Mouse (Mus musculus): ENCODE data around the gene Hoxd1.
A peak's percentile ranks its signal among the peaks of the same experiment; 100 is the strongest.

Hoxd1 gene

DNA sequence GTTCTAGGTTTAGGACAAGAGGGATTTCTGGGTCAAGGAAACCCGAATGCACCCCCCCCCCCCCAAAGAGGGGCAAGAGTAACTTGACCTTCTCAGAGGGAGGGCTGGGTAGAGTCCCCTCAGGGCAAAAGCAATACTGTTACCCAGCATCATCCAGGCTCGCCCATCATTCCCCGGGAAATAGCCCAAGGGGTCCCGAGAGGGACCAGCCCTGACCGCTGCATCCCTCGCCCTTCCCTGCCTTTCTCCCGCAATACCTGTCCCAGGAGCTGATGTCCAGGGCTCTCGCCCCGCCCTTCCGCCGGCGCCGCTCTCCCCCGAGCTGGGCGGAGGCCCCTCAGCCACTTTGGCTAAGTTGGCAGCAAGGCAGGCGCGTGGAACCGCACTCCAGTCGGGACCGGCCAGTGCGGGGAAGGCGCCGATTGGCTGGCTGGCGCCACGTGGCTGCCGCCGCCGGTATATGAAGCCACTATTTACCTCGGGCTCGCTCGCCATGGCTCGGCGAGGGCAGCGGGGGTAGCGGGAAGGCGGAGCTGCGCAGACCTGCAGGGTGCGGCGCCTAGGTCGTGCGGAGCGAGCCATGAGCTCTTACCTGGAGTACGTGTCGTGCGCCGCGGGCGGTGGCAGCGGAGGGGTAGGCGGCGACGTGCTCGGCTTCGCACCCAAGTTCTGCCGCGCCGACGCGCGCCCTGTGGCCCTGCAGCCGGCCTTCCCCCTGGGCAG is at the start of gene Hoxd1:
Hoxd1 (plus strand) TSS at position 459 of the 723 bp plus-strand sequence.
- peak; percentile 61 for DNase-seq

DNA sequence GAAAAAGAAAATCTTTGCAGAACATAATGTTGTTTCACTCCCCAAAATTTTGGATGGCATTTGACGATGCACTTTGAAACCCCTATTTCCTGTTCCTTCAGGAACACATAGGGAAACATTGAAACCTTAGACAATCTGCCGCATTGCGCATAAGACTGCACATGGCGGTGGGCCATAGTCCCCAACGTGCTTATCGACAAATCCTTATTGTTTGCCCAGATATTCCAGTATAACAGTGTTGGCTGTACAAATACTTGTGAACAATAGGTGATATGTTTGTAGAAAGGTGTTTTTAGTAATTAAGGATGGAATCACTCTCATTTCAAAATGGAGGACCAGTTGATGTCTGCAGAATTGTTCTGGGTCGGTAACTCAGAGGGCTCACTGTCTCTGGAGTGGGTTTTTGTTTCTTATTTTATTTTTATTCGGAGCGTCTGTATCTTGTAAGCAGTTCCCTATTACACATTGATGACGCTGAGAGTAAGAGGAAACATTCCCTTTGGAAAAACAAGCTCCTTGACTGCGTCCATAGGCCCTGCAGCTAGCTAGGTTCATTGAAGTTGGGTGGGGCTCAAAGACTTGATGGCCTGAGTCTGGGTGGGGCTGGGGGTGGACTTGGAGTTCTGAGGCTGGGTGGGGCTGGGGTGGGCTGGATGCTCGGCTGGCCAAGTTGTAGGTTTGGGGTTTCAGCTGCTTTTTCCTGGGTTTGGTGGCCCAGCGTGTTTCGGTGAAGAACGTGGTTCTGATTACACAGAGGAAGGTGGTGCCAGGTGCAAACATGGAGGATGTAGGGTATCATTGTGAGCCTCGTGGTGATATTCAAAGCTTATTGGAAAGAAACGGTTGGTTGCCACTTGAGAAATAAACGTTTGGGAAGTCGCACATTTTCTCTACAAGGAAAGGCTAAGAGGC is 49.3 kb upstream of the Hoxd1 start:
- no peak for DNase-seq

DNA sequence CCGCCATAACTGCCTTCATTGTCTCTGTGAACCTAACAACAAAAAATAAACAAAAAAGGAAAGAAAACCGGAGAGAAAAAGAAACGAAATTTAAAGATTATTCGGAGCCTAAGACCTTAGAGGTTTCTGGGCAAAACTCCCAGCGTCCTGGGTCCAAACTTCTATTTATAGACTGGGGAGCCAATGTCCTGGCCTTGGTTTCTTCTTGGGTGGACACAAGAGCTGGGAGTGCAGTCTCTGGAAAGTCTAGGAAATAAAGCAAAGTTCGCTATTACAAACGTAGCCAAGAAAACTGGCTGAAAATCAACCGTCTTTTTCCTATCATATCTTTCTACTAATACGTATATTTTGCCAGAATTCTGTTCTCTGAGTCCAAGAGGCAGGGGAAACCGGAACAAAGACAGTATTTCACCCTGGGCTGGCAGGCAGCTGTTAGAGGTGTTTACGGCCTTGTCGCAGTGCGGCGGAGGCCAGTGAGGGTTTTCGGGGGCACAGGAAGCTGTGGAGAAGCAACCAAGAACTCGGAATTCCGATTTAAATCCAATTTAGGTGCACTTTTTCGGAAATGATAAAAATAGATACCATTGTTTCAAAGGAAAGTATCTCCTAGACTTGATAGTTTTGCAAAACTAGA is 48.5 kb upstream of the Hoxd1 start:
- DNase-seq: no peak

DNA sequence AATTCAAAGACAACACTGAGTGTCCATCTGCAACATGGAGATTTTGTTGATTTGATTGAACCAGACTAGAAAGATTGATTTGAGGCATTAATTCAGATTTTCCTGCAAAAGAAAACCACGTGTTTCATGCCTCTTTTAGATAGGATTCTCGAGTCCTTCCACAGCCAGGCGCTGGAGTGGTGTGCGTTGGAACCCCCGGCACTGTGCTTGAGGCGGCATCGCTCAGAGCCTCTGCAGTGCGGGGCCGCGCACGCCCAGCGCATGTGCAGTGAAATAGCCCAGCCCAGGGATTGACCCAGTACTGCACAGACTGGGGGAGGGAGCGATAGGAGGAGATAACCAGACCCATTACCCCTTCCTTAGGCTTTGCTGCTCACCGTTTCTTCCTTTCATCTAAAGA is 47.9 kb upstream of the Hoxd1 start:
- DNase-seq: no peak

DNA sequence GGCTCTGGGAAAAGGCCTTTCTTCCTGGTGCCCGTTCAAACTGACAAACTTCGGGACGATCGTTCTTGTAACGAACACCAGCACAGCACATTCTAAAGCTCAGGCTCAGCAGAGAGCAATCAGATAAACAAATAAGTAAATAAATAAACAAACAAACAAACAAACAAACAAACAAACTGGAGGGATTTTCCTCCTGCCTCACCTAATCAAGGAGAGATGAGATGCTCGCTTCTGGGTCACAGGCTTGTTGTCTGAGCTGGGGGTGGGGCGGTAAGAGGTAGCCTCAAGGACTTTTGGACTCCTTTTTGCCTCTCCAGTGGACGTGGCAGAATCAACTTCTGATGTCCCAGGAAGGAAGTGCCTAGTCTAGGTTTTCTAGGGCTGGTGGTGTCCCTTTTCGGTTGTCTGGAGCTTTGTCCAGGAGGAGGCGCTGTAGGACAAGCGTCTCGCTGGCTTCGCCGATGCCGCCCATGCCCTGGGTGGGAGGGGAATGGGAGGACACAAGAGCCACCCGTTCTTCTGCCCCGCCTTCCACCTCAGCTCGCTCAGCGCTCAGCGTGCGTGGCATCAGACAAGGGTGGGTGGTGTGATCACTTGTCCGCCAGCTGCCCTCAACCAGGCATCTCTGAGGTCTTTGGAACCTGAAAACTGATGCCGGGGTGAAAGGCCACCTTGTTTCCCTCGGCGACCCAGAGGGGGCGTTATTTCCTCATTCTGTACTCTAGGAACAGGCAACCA is 47.1 kb upstream of the Hoxd1 start:
- peak; percentile 85 for DNase-seq

DNA sequence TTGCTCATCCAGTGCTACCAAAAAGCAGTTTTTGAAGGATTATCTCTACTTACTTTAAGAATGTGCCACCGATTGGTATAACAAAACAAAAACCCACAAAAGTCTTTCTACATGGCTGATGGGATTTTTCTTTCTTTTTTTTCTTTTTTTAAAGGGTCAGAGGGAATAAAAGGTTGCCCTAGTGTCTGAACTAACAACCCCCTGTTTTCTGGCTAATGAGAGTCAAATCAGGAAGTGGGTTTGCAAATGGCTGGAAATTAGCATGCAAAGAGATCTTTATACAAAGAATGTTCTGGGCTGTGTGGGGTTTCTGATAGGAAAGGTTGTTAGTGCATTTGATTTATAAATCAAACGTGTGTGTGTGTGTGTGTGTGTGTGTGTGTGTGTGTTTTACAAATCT is 42.4 kb upstream of the Hoxd1 start:
- DNase-seq: no peak

DNA sequence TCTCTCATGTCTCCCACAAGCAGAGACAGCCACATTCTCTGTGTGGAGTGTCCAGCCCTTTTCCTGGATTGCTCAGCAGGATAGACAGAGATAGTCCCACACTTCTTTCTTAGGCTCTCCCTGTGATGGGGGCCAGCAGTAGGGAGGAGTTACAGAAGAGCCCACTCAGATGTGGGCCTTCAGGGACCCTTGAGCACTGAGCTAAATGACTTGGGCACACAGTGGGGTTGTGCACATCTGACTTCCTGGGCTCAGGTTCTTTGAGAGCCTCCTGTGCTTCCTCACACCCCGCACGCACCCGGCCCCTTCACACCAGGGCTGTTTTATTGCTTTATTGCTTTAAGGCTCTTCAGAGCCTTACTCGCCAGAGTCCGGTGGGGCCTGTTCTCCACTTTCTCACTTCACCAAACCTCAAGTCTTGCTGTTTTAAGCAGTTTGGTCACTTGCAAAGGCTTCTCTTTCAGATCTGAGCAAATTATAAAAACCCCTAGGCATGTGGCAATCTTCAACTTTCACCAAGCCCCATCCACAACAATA is 41.8 kb upstream of the Hoxd1 start:
- no peak for DNase-seq

DNA sequence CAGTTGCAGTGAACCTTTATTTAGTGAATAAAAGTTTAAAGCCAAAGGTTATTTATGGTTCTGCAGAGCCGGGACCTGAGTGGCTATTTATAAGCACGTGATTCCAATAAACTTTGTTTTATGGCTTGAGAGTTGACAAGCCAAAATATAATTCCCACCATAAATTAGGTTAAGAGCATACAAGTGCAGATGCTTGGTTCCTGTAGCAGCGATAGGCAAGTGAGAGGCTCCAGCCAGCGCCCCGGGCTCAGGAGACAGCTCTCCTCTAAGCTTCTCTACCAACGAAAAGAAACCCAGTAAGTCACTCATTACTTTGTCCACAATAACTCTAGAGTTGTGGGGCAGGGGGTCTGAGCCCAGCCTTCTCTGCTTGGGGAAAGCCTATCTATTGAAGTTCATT is 40.9 kb upstream of the Hoxd1 start:
- no peak for DNase-seq

DNA sequence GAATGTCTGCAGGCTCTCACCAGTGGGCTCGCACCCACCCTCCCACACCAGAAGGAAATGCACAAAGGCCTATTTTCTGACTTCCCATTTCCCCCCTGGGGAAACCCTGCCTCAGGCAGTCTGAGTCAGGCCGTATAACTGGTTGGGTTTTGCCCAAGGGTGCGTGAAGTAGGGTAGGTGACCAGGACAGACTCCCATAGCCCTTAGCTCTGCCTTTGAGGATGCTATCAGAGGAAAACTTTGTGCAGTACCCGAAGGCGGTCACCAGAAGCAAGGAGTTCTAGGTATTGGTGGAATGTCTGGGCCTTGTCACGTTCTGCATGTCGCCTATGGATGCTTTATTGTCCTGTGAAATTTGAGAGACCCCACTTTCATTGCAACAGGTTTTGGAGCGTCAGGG is 39.8 kb upstream of the Hoxd1 start:
- no peak for DNase-seq

DNA sequence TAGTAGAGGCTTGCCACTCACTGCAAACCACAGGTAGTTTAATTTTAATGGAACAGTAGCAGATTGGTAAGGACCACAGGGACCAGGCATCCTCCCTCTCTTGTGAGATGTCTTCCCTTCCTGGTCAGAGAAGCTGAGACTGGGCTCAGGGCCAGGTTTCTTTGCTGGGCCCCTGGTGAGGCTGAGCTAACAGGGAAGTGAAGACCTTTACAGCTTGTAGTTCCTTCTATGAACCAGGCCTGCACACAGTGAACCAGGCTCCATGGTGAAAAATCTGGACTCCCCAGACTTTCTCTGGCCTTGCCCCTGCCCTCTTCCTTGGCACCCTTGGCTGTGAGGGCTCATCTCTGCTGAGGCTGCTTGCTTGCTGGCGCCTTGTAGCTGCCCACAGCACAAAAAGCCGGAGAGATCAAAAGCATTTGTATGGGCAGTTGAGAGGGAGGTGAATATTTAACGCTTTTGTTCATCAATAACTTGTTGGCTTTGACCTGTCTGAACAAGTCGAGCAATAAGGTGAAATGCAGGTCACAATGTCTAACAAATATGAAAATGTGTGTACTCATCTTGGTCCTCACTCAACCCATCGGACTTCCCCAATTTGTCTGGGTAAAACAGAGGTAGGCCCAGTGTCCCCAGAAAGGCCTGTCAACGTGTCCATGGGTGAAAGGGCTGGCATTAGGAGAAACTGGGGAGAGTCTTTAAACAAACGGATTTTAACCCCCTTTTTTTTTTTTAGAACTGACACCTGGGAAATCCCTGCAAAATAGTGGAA is 38.4 kb upstream of the Hoxd1 start:
- no peak for DNase-seq

DNA sequence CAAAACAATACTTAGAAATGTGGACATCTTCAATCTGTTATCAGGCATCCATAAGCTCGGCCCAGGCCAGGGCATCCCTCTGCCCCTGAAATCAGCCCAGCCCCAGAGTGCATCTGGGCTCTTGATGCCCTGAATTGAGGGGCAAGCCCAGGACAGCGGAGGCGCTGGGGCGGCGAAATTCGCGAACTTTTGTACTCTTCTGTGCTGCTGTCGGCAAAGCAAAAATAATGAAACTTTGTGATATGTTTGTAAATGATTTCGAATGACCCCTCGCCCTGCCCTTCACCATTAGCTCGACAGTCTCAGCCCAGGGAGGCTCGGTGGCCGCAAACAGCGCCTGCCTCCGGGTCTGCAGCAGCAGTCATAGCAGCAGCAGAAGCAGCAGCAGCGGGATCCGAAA is 37.6 kb upstream of the Hoxd1 start:
- DNase-seq: no peak

DNA sequence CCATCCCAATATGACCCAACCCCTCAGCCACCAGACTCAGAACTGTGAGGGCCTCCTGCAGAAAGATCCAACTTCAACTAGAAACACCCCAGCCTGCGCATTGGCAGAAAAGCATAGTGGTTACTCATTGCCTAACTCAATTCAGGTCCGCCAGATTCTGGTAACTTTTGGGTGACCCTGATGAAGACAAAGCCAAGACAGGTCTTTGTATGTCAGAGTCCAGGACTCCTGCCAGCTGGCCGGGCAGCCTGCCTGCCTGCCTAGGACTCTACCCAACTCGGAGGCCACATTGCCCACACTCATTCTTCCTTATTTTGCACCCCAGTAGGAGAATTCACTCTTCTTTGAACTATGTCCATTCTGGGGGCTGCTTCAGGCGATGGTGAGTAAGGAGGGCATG is 36.2 kb upstream of the Hoxd1 start, which contains the start of gene Gm28230:
Gm28230 (plus strand) TSS at position 178 of the 400 bp plus-strand sequence.
- DNase-seq: peak; percentile 80

DNA sequence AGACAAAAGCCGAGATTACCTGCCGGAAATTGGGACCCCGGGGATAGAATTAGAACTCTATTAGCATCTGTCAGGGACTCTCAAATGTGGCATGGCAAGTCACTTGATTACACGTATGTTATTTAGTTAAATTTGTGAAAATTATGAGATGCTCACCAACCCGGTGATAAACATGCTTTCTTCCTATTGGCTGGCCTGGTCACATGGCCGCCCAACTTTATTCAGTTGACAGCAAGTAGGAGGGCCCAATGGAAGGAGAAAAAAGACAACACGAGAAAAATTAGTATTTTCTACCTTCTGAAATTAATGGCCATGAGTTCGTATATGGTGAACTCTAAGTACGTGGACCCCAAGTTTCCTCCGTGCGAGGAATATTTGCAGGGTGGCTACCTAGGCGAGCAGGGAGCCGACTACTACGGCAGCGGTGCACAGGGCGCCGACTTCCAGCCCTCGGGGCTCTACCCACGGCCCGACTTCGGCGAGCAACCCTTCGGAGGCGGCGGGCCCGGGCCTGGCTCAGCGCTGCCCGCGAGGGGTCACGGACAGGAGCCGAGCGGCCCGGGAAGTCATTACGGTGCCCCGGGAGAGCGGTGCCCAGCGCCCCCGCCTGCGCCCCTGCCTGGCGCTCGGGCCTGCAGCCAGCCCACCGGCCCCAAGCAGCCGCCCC is 35.7 kb upstream of the Hoxd1 start:
- no peak for DNase-seq

DNA sequence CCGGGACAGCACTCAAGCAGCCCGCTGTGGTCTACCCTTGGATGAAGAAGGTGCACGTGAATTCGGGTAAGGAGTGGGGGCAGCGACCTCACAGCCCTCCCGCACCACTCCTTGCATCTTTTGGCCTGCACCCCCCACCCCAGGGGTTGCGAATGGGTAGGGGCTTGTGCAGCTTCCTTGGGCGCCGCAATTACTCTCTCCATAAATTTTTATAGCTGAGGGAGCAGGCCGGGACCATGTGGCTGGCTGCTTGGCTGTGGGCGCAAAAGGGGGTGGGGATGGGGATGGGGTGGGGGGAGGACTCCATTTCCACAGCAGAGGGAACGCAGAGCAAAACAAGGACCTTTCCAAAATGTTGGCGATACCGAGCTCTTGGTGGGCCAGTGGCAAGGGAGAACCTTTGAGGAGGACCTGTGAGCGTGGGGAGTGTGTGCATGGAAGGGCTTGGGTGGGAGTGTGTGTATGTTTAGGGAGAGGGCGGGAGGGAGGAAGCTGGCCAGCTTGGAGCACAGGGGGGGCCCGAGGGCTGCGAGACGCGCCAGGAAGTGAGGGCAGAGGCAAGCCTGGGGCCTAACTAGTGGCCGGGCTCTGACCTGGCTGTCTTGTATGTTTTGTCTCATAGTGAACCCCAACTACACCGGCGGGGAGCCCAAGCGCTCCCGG is 35.0 kb upstream of the Hoxd1 start:
- DNase-seq: no peak

DNA sequence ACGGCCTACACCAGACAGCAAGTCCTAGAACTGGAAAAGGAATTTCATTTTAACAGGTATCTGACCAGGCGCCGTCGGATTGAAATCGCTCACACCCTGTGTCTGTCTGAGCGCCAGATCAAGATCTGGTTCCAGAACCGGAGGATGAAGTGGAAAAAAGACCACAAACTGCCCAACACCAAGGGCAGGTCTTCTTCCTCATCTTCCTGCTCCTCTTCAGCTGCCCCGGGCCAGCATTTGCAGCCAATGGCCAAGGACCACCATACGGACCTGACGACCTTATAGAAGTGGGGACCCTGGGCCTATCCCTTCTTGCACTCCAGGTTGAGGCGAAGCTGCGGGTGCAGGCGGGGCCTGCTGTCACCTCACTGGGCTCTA is 34.5 kb upstream of the Hoxd1 start:
- DNase-seq: no peak

DNA sequence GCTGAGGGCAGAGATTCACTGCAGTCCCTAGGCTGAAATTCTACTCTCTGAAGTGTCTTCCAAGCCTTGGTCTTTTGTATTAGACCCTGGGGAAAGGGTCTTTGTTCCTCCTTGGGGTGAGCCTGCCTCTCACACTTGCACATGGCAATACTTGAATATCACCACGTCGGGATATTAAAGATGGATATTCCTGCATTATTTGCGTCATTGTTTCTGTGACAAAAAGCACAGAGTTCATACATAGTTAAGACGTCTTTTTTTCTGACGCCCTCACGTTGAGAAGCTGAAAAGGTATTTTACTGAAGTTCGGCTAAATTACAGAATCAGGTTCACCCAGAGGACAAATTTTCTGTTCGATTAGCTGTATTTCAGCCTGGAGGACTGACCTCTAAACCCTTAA is 32.4 kb upstream of the Hoxd1 start:
- no peak for DNase-seq

DNA sequence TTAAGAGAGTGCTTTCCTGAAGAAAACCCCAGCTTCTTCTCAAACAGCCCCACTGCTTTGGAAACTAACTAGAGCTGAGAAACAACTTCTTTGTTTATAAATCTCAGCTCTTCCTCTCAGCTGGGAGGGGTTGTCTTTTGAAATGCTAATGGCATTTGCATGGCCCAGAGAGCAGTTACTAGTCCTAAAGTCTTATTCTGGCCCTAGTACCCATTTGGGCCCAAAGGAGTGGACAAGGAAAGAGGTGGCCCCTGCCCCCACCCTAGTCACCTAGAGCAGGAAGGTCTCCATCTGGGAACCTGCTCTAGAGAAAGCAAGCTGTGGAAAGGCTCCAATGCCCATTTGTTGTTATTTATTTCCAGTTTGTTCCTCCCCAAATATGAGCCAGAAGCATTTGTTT is 31.7 kb upstream of the Hoxd1 start:
- no peak for DNase-seq

DNA sequence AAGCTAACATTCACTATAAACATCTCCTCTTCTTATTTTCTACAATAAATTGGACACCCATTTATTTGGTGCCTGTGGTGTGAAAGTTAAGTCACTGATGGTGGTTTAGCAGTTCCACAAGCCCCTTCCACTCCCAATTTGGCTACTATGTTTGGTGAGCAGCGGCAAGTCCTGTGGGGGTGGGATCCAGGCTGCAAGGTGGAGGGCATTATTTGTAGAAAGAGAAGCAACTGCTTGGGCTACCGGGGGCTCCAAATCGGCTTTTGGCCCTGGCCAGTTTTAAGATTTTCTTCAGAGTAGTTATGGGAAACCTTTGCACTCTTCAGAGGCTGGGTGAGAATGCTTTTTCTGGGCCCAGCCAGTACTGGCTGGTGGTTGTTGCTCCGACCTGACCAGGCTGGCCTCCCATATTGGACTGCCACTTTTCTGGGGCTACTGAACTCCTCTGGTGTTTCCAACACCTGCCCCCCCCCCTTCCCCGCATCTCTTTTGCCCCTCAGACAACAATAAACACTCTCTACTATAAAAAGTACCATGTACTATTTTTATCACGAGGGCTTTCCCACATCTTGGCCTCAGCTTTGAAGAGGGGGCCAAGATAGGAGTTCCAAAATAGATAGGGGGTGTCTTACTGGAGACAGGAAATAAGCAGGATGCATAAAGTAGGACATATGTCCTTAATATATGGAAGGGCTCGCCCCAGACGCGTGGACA is 30.8 kb upstream of the Hoxd1 start:
- DNase-seq: no peak

DNA sequence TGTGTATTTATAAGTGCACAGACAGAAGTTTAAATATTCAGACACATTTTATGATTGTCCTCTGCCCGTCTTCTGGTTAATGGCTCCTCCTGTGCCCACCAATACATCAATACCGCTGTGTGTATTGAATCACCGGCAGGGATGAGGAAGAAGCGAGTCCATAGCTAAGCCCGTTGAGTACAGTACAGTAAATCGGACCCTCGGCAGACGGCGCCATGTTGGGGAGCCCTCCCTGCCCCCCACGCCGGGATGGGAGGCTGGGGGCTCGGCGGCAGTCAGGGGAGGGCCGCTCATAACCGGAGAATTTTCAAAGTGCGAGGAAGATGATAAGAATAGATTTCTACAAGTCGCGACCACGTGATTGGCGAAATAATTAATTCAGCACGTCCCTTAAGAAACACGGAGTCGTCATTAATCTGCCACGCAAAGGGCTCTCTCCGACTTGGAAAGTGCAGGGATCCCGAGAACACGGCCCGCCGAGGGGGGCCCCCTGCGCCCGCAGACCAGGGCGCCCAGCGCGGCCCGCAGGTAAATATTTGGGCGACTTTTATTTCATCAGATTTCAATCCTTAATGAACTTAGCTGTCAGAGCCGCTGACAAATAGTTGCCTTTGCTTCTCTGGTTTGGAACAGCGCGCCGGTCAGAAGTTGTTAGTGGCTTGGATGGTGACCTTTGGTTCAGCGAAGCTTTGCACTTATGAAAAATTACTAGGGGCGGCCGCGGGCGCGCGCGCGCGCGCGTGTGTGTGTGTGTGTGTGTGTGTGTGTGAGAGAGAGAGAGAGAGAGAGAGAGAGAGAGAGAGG is 30.1 kb upstream of the Hoxd1 start:
- no peak for DNase-seq

All from kidney, adult 11 months (tissue).